Mouse (Mus musculus): ENCODE measurements around the gene Dclk2. TPM values are rescaled to one million over a fixed set of nuclear protein-coding genes. Genes with fewer than 3 reads are reported as not detected.

Dclk2 gene
- polyA plus RNA-seq (2016; fragmentation: Nextera tagmentation; extraction: Ambion mirVana): 5.7 and 5.9 TPM in 2 replicates

GRCm38 (mm10) chr3:86920343-86921083 lies at the start of gene Dclk2:
Dclk2 (minus strand) TSS chr3:86920852.
- H3K27ac ChIP-seq: no peak within 1 kb of the TSS
- H3K9me3 ChIP-seq: no peaks in the 10 kb centered on the region
- under 1% methylated on average over 78 of the region's 91 CpGs for WGBS
- peak; percentile 83 for ATAC-seq (ENCODE audit: insufficient number of reproducible peaks, insufficient read depth, low FRiP score, low TSS enrichment, low read depth)
- peaks cover 39% of the 10 kb centered on the region for H3K27me3 ChIP-seq
- H3K36me3 ChIP-seq: no peaks in the 10 kb centered on the region
- H3K4me3 ChIP-seq (replicated peaks): peak within 1 kb of the TSS; percentile 85
- H3K9ac ChIP-seq (replicated peaks): peak within 1 kb of the TSS; percentile 76
- peaks cover 10% of the 10 kb centered on the region for H3K4me1 ChIP-seq (replicated peaks)
- H3K4me2 ChIP-seq: peak within 1 kb of the TSS; percentile 90

GRCm38 (mm10) chr3:86962665-86963435 lies 42.2 kb upstream of the Dclk2 start:
- H3K4me2 ChIP-seq: no peak overlapping the region
- H3K4me3 ChIP-seq (replicated peaks): no peak overlapping the region
- no peaks in the 10 kb centered on the region for H3K27me3 ChIP-seq
- H3K9ac ChIP-seq (replicated peaks): no peak overlapping the region
- WGBS: 87% methylated on average over 17 of the region's 17 CpGs
- no peaks in the 10 kb centered on the region for H3K4me1 ChIP-seq (replicated peaks)
- no peaks in the 10 kb centered on the region for H3K9me3 ChIP-seq
- ATAC-seq (ENCODE audit: insufficient number of reproducible peaks, insufficient read depth, low FRiP score, low TSS enrichment, low read depth): no peak
- H3K27ac ChIP-seq: no peak overlapping the region
- H3K36me3 ChIP-seq: no peaks in the 10 kb centered on the region

- H3K4me3 ChIP-seq (replicated peaks): no peak overlapping the region
- H3K9ac ChIP-seq (replicated peaks): no peak overlapping the region
- no peaks in the 10 kb centered on the region for H3K27me3 ChIP-seq
- ATAC-seq (ENCODE audit: insufficient number of reproducible peaks, insufficient read depth, low FRiP score, low TSS enrichment, low read depth): no peak
- 89% methylated on average over 2 of the region's 2 CpGs for WGBS
- no peaks in the 10 kb centered on the region for H3K36me3 ChIP-seq
- H3K4me1 ChIP-seq (replicated peaks): no peaks in the 10 kb centered on the region
- H3K27ac ChIP-seq: no peak overlapping the region
- H3K9me3 ChIP-seq: no peaks in the 10 kb centered on the region
- H3K4me2 ChIP-seq: no peak overlapping the region
Measured at GRCm38 (mm10) chr3:86961395-86961669, 40.7 kb upstream of the Dclk2 start.

- Histone ChIP-seq H3K36me3 (no peaks in the 10 kb centered on the region), H3K27ac (no peak overlapping the region), H3K9ac (replicated peaks) (no peak overlapping the region), H3K27me3 (no peaks in the 10 kb centered on the region), H3K4me3 (replicated peaks) (no peak overlapping the region), H3K4me1 (replicated peaks) (no peaks in the 10 kb centered on the region), H3K4me2 (no peak overlapping the region), H3K9me3 (no peaks in the 10 kb centered on the region)
- WGBS: 86% methylated on average over 17 of the region's 17 CpGs
- no peak for ATAC-seq (ENCODE audit: insufficient number of reproducible peaks, insufficient read depth, low FRiP score, low TSS enrichment, low read depth)
Measured at GRCm38 (mm10) chr3:86960656-86961394, 40.2 kb upstream of the Dclk2 start.

- H3K27ac ChIP-seq: no peak overlapping the region
- H3K4me2 ChIP-seq: no peak overlapping the region
- WGBS: 90% methylated on average over 7 of the region's 7 CpGs
- ATAC-seq (ENCODE audit: insufficient number of reproducible peaks, insufficient read depth, low FRiP score, low TSS enrichment, low read depth): no peak
- no peaks in the 10 kb centered on the region for H3K9me3 ChIP-seq
- no peaks in the 10 kb centered on the region for H3K4me1 ChIP-seq (replicated peaks)
- no peak overlapping the region for H3K4me3 ChIP-seq (replicated peaks)
- no peaks in the 10 kb centered on the region for H3K27me3 ChIP-seq
- no peak overlapping the region for H3K9ac ChIP-seq (replicated peaks)
- no peaks in the 10 kb centered on the region for H3K36me3 ChIP-seq
Measured at GRCm38 (mm10) chr3:86959088-86959487, 38.4 kb upstream of the Dclk2 start.

- Histone ChIP-seq H3K4me1 (replicated peaks) (no peaks in the 10 kb centered on the region), H3K27ac (no peak overlapping the region), H3K4me3 (replicated peaks) (no peak overlapping the region), H3K36me3 (no peaks in the 10 kb centered on the region), H3K4me2 (no peak overlapping the region), H3K27me3 (no peaks in the 10 kb centered on the region), H3K9ac (replicated peaks) (no peak overlapping the region), H3K9me3 (peaks cover 8% of the 10 kb centered on the region)
- no peak for ATAC-seq (ENCODE audit: insufficient number of reproducible peaks, insufficient read depth, low FRiP score, low TSS enrichment, low read depth)
- WGBS: 8% methylated on average over 4 of the region's 4 CpGs
Measured at GRCm38 (mm10) chr3:86955376-86955775, 34.7 kb upstream of the Dclk2 start.

- Histone ChIP-seq H3K4me2 (no peak overlapping the region), H3K9me3 (peaks cover 8% of the 10 kb centered on the region), H3K9ac (replicated peaks) (no peak overlapping the region), H3K4me1 (replicated peaks) (no peaks in the 10 kb centered on the region), H3K27ac (no peak overlapping the region), H3K27me3 (no peaks in the 10 kb centered on the region), H3K36me3 (no peaks in the 10 kb centered on the region), H3K4me3 (replicated peaks) (no peak overlapping the region)
- ATAC-seq (ENCODE audit: insufficient number of reproducible peaks, insufficient read depth, low FRiP score, low TSS enrichment, low read depth): no peak
- 40% methylated on average over 1 of the region's 1 CpGs for WGBS
Measured at GRCm38 (mm10) chr3:86954521-86954920, 33.9 kb upstream of the Dclk2 start.

GRCm38 (mm10) chr3:86953819-86954218 lies 33.2 kb upstream of the Dclk2 start:
- WGBS: 84% methylated on average over 4 of the region's 4 CpGs
- no peak overlapping the region for H3K27ac ChIP-seq
- H3K4me3 ChIP-seq (replicated peaks): no peak overlapping the region
- no peaks in the 10 kb centered on the region for H3K36me3 ChIP-seq
- no peak overlapping the region for H3K4me2 ChIP-seq
- H3K9ac ChIP-seq (replicated peaks): no peak overlapping the region
- no peak for ATAC-seq (ENCODE audit: insufficient number of reproducible peaks, insufficient read depth, low FRiP score, low TSS enrichment, low read depth)
- H3K27me3 ChIP-seq: no peaks in the 10 kb centered on the region
- peaks cover 8% of the 10 kb centered on the region for H3K9me3 ChIP-seq
- no peaks in the 10 kb centered on the region for H3K4me1 ChIP-seq (replicated peaks)

- Histone ChIP-seq H3K27me3 (no peaks in the 10 kb centered on the region), H3K4me3 (replicated peaks) (no peak overlapping the region), H3K4me1 (replicated peaks) (no peaks in the 10 kb centered on the region), H3K27ac (no peak overlapping the region), H3K9me3 (peaks cover 8% of the 10 kb centered on the region), H3K36me3 (no peaks in the 10 kb centered on the region), H3K9ac (replicated peaks) (no peak overlapping the region), H3K4me2 (no peak overlapping the region)
- WGBS: 44% methylated on average over 2 of the region's 2 CpGs
- no peak for ATAC-seq (ENCODE audit: insufficient number of reproducible peaks, insufficient read depth, low FRiP score, low TSS enrichment, low read depth)
Measured at GRCm38 (mm10) chr3:86950652-86951051, 30.0 kb upstream of the Dclk2 start.

GRCm38 (mm10) chr3:86936254-86936836 lies 15.7 kb upstream of the Dclk2 start:
- H3K4me2 ChIP-seq: no peak overlapping the region
- 26% methylated on average over 2 of the region's 2 CpGs for WGBS
- no peaks in the 10 kb centered on the region for H3K9me3 ChIP-seq
- ATAC-seq (ENCODE audit: insufficient number of reproducible peaks, insufficient read depth, low FRiP score, low TSS enrichment, low read depth): no peak
- no peak overlapping the region for H3K9ac ChIP-seq (replicated peaks)
- H3K4me3 ChIP-seq (replicated peaks): no peak overlapping the region
- H3K27me3 ChIP-seq: no peaks in the 10 kb centered on the region; the same call in 1 of the 2 replicates
- no peak overlapping the region for H3K27ac ChIP-seq
- no peaks in the 10 kb centered on the region for H3K36me3 ChIP-seq
- H3K4me1 ChIP-seq (replicated peaks): no peaks in the 10 kb centered on the region

- ATAC-seq (ENCODE audit: insufficient number of reproducible peaks, insufficient read depth, low FRiP score, low TSS enrichment, low read depth): no peak
- Histone ChIP-seq H3K27me3 (no peaks in the 10 kb centered on the region; the same call in 1 of the 2 replicates), H3K4me2 (no peak overlapping the region), H3K27ac (no peak overlapping the region), H3K4me1 (replicated peaks) (no peaks in the 10 kb centered on the region), H3K9me3 (no peaks in the 10 kb centered on the region), H3K36me3 (no peaks in the 10 kb centered on the region), H3K4me3 (replicated peaks) (no peak overlapping the region), H3K9ac (replicated peaks) (no peak overlapping the region)
- 88% methylated on average over 7 of the region's 7 CpGs for WGBS
Measured at GRCm38 (mm10) chr3:86933446-86933845, 12.8 kb upstream of the Dclk2 start.

All from limb, embryonic 12.5 days (tissue).